Mouse (Mus musculus) stomach, postnatal 0 days (tissue): ENCODE data around the gene Pde9a.

ENCODE experiments used
- CTCF ChIP-seq: IDR thresholded peaks from 2 replicates; pipeline ENCODE4 v1.5.1; 2016; ENCODE audit warnings: antibody characterized with exemption, low read depth, mild to moderate bottlenecking, moderate library complexity
- EP300 ChIP-seq: optimal IDR thresholded peaks from 2 replicates; pipeline ENCODE3; 2016; ENCODE audit warnings: antibody characterized with exemption

DNA sequence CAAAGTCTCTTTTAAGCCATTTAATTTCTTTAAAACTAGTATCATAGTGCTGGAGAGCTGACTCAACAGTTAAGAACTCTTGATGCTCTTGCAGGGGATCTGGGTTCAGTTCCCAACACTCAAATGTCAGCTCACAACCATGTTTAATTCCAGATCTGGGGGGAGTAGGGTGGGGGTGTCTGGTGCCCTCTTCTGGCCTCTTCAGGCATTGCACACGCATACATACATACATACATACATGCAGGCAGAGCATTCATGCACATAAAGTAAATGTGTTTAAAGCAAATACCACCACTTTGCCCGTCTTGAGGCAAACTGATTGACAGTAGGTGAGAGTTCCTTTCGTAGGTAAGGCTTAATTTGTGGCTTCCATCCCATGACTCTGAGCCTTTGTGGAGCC, 80.8 kb downstream of the Pde9a start:
- peak; percentile 64 for TF ChIP-seq CTCF
- TF ChIP-seq EP300 = no peak
